Mouse (Mus musculus) liver, embryonic 14.5 days (tissue): ENCODE measurements around the gene Pgap3.

ENCODE experiments used
- CTCF ChIP-seq: IDR thresholded peaks from 2 replicates; pipeline ENCODE4 v1.5.1; 2016; ENCODE audit warnings: antibody characterized with exemption, low read depth, control low read depth
- EP300 ChIP-seq: IDR thresholded peaks from 2 replicates; pipeline ENCODE4 v1.6.1; 2016; ENCODE audit warnings: antibody characterized with exemption, low read depth

DNA sequence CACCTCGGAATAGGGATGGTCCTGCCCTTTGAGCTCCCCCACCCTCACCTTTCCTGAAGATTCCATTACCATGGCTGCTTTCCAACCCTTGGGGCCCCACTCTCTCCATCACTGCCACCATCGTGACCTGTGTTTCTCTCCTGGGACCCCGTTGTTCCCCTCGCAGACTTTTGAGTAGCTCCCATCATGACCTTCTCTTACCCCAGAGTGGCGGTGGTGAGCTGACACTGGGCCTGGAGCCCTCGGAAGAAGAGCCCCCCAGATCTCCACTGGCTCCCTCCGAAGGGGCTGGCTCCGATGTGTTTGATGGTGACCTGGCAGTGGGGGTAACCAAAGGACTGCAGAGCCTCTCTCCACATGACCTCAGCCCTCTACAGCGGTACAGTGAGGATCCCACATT, 35.4 kb upstream of the Pgap3 start:
- TF ChIP-seq CTCF (no peak), EP300 (no peak)
